Mouse (Mus musculus): ENCODE results near the gene Vmn2r24.
"Not testable (repeated sequence)": the region's sequence is repeated elsewhere in the genome, so short reads cannot be mapped to it uniquely, and the experiment has no call there.

Vmn2r24 gene

DNA sequence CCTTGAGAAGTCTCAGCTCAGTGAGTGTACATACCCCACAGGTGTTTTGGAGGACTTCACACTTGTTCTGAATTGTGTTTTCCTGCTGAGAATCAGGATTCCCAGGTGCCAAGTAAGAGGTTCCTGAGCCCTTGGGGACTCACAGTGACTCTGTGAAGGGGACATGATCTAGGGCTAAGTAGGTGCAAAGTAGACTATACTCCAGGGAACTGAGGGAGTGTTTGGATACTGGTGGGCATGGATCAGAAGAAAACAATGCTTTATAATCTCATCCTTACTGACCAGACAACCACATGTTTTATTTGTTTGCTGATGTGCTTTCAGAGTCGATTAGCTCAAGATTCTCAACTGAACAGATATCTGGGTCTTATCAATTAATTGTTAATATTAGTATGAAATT lies at the start of gene Vmn2r24:
Gene Vmn2r24, plus strand, starts transcription at position 301 of the 400 bp plus-strand sequence.
- DNase-seq (ENCODE audit: low spot score) = no peak

GRCm38 (mm10) chr6:123770031-123770430 lies 8.6 kb upstream of the Vmn2r24 start:
- no peak for DNase-seq (ENCODE audit: low spot score)

DNA sequence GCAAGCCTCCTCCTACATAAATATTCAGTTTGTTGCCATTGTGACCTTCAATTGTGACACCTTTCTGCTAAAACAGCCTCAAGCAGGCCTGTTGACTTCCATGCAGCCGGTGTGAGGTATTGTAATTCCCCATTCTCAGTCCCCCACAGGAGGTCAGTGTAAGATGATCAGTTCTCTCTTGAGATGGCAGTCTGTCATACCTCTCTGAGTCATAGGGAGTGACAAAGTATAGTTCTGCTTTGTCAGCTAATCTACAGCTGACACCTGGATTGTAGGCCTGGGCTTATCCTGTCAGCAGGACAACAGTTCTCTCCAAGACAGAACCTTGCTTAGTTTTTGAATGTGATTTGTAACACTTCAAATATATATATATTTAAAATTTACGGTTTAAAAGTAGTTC lies 6.2 kb downstream of the Vmn2r24 start:
- no peak for DNase-seq (ENCODE audit: low spot score)

GRCm38 (mm10) chr6:123793746-123794145 lies 15.1 kb downstream of the Vmn2r24 start:
- DNase-seq (ENCODE audit: low spot score) = no peak

DNA sequence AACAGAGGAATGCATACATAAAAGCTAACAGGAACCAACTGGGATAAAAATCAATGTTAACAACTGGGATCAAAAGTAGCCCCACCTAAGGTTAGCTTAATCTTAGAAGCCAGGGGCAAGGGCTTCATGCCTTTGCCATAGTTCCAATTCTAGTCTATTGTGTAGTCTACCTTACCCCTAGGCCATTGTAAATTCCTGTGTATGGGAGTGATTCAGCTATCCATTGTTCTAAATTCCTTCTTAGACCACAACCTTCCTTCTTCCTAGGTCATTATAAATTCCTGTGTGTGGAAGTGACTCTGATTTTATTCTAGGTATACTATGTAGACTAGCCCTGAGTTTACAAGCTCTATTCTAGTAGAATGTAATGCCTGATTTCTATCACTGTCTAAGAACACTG lies 31.6 kb downstream of the Vmn2r24 start:
- DNase-seq (ENCODE audit: low spot score) = not testable (repeated sequence)

DNA sequence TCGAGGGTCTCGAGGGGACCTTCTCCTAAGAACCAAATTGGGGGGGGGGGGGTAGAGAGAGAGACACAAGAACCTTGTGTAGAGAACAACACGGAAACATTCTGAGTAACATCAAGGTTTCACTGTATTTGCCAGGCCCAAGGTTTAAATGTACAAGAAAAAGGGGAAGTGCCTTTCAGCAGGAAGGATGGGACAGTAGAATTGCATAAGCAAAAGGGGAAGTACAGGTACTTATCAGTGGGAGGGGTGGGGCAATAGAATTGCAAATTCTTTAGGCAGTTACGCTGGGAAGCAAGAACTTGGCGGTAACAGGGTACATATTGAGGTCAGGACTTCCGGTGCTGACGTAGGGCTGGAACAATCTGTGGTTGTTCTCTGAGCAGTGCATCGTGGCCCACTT lies 41.3 kb downstream of the Vmn2r24 start:
- DNase-seq (ENCODE audit: low spot score) = no peak

GRCm38 (mm10) chr6:123853363-123853762 lies 74.7 kb downstream of the Vmn2r24 start, which contains the start of gene Vmn2r25:
TSS of gene Vmn2r25 (minus strand) at chr6:123853463.
- DNase-seq (ENCODE audit: low spot score) = not testable (repeated sequence)

All from c-Kit-positive CD71-positive TER-119-positive erythroid progenitor cells, embryonic 14.5 days (primary cell).